Mouse (Mus musculus) adrenal gland (tissue): ENCODE data around the gene Tdp2.

ENCODE experiments used
- intact Hi-C: fragments of 180-260 bp; cut with DNase I; formaldehyde crosslinking; loops from one replicate; pipeline ENCODE4 v1.15.1; 2025

Tdp2 gene

DNA sequence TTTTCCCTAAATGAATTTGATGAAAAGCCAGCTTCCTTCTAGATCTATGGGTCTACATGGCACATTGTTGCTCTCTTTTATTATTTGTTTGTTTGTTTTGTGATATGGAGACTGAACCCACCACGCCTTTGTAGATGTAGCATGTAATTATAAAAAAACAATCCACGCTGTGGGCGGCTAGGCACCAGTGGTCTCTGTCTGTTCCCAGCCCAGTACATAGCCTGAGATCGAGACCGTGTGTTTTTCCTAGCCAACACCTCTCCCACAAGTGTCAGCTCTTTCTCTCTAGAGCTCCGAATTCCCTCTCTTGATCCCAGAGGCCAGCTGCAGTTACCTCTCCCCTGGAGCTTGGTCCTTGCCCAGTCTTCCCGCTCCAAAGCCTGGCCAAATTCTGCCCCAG, 36.8 kb downstream of the Tdp2 start:
- intact Hi-C loops, result no loop called here

GRCm38 (mm10) chr13:24879359-24880040, 48.0 kb downstream of the Tdp2 start:
- intact Hi-C loops, result no loop called here

GRCm38 (mm10) chr13:24880208-24880607, 48.7 kb downstream of the Tdp2 start:
- intact Hi-C loops, result no loop called here

- intact Hi-C loops, result no loop called here
These were observed 49.2 kb downstream of the Tdp2 start for GRCm38 (mm10) chr13:24880704-24881103.

DNA sequence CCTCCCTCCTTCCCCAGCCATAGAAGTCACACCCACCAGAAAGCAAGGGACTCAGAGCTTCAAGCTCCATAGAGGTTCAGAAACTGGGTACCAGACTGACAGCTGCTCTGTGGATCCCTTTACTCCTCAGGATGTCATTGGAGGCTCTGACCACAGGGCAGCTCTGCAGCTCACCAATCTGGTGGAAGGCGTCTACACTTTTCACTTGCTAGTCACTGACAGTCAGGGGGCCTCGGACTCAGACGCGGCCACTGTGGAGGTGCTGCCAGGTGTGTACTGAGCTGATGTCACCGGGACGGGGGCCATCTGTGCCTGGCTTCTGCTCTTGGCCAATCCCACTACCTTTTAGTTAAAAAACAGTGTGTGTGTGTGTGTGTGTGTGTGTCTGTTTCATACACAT, 50.9 kb downstream of the Tdp2 start:
- intact Hi-C loops, result no loop called here

- intact Hi-C loops, result no loop called here
These were observed 58.1 kb downstream of the Tdp2 start for GRCm38 (mm10) chr13:24889554-24889953.
